Mouse (Mus musculus) adrenal gland, adult 2 months (tissue): ENCODE data around the gene 2010111I01Rik. TPM values are rescaled to one million over a fixed set of nuclear protein-coding genes. Genes with fewer than 3 reads are reported as not detected.
A peak's percentile ranks its signal among the peaks of the same experiment; 100 is the strongest.

Experiments used
- DNase-seq: peaks from one replicate; pipeline ENCODE4 v3.0.0; 2021
- polyA plus RNA-seq: library from polyadenylated mRNA; depleted of rRNA; stranded (reverse); fragments of >200 nt; gene quantifications from 2 replicates; pipeline ENCODE4 v1.2.3, GENCODE M21; 2012
- total RNA-seq, 2 experiments: library from RNA; stranded (reverse); gene quantifications; 2 replicates each; pipeline ENCODE4 v1.2.3; 2021

The 2010111I01Rik gene
- total and polyA plus RNA-seq, 3 experiments = 39.9 to 99.2 (median 62.1) TPM

GRCm38 (mm10) chr13:63261676-63262075, 297.0 kb downstream of the 2010111I01Rik start:
- DNase-seq = no peak

DNA sequence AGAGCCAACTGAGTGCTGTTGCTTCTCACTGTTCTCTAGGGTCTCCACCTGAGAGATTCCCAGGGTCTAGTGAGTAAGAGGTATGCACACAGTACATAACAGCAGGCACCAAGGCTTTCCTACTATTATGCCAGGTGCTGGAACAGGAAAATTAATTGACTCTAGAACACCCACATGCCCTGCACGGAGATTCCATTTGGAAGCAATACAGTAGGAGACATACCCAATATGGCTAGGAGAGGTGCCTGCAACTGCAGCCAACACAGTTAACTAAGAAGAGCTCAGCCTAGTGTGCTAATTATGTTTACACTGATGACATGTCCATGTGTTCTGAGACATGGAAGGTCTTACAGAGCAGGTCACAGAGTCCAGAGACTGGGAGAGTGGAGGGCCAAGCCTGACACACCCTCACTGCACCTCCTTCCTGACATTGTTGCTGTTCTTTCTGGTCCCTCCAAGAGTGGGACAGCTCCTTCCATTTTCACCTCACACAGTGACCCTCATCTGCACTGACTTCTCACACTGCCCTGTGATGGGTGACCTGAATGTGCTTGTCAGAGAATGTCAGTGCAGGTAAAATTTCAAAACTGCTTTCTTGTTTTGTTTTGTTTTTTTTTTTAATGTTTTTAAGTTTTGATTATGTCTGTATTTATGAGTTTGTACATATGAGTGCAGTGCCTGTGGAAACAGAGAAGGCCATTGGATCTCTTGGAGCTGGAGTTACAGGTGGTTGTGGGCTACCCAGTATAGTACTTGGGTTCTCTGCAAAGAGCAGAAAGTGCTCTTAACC, 297.7 kb downstream of the 2010111I01Rik start:
- DNase-seq = no peak

DNA sequence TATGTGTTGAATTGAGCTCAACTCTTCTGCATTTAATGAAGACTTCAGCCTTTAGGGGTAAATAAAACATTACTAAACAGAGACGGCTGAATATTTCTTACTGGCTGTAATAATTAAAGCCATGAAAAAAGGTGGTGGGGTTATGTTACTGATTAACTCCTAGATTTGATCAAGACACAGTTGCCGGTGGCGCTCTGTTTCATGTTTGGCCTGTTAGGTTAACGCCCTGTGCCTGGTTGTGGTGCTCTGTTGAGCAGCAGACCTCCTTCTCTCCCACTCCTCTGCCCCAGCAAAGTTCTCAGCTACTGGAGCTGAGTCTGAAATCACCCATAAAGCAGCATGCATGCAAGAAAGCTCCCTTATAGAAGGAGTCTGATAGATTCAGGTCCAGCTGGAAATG, 303.7 kb downstream of the 2010111I01Rik start:
- peak; percentile 3 for DNase-seq

- no peak for DNase-seq
Observed at GRCm38 (mm10) chr13:63268776-63269175, 304.1 kb downstream of the 2010111I01Rik start.

- DNase-seq = peak; percentile 10
Observed at GRCm38 (mm10) chr13:63270191-63270590, 305.5 kb downstream of the 2010111I01Rik start.

- no peak for DNase-seq
Observed at GRCm38 (mm10) chr13:63272017-63272601, 307.4 kb downstream of the 2010111I01Rik start.

DNA sequence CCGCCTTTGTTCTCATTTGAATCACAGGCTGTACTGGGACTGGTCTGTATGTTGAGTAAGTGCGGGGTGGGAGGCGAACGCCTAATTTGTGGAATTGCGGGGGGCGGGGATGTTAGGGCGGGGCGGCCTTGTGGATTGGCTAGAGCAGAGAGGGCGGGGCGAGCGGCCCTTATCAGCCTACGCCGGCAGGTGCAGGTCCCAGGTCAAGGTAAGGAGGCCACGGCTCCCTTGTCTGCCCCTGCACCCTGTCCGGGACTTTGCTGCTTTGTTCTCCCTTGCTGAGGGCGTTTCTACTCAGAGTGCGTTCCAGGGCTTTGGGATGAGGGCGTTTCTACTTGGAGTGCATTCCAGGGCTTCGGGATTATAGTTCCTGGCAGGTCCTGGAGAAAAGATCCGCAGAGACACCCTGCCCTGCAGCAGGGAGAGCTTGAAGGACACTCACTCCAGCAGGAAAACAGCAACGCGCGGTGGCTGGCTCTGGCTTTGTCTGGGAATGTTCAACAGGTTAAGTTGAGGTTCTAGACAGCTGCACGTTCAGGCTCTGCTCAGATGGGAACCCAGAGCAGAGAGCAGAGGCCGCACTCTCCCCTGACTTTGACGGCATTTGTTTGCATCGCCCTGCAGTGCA, 308.0 kb downstream of the 2010111I01Rik start:
- DNase-seq = peak; percentile 87

- DNase-seq = peak; percentile 45
Observed at GRCm38 (mm10) chr13:63273859-63274258, 309.2 kb downstream of the 2010111I01Rik start.

GRCm38 (mm10) chr13:63274488-63275166, 309.9 kb downstream of the 2010111I01Rik start:
- DNase-seq = peak; percentile 24

DNA sequence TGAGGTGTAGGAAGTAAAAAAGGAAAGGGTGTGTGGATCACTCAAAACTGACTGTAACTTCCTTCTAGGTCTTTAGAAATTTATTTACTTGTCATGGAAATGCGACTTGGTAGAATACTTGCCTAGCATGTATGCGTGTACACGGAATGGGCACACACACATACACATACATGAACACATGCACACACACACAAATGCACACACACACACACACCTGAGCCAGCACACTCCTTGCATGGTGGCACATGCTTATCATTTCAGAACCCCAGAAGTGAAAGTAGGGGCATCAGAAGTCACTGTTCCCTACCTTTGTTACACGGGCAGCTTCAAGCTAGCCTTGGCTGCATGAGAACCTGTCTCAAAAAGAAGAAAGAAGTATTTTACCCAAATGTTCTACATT, 311.7 kb downstream of the 2010111I01Rik start:
- peak; percentile 7 for DNase-seq

GRCm38 (mm10) chr13:63277316-63277715, 312.6 kb downstream of the 2010111I01Rik start:
- peak; percentile 4 for DNase-seq

- peak; percentile 58 for DNase-seq
Observed at GRCm38 (mm10) chr13:63278141-63278631, 313.5 kb downstream of the 2010111I01Rik start.

- DNase-seq = peak; percentile 84
Observed at GRCm38 (mm10) chr13:63278796-63279475, 314.2 kb downstream of the 2010111I01Rik start.

- no peak for DNase-seq
Observed at GRCm38 (mm10) chr13:63279807-63280206, 315.1 kb downstream of the 2010111I01Rik start.

DNA sequence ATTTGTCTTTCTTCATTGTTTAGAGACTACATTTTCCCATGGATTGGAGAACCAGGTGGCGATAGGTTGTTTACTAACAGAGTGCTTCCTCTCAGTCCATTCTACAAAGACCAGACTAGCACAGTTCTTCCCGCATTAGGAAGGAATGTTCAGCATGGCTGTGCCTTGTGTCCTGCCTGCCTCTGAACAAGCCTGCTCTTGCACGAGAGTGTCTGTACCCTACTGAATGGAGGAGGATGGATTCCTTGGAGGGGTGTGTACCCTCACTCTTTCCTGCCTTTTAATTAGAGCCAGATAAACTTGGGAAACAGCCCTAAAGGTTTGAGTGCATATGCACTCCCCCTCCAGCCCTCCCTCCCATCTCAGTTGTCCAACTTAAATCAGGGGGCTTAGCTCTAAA, 315.7 kb downstream of the 2010111I01Rik start:
- DNase-seq = no peak

GRCm38 (mm10) chr13:63281206-63281605, 316.5 kb downstream of the 2010111I01Rik start:
- no peak for DNase-seq

GRCm38 (mm10) chr13:63283236-63283635, 318.5 kb downstream of the 2010111I01Rik start:
- no peak for DNase-seq

DNA sequence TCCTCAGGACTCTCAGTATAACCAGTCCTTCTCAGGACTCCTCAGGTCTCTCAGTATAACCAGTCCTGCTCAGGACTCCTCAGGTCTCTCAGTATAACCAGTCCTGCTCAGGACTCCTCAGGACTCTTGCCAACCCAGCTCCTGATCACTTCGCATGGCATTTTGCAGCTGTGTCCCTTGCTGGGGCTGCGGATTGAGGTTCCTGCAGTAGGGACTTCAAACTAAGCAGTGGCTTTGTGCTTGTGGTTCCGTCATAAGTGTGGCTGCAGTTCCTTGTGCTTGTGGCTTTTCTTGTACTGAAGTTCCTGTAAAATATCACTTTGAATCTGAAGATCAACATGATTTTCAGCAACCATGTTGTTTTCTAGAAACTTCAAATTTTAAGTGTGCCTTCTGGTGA, 320.1 kb downstream of the 2010111I01Rik start:
- no peak for DNase-seq

DNA sequence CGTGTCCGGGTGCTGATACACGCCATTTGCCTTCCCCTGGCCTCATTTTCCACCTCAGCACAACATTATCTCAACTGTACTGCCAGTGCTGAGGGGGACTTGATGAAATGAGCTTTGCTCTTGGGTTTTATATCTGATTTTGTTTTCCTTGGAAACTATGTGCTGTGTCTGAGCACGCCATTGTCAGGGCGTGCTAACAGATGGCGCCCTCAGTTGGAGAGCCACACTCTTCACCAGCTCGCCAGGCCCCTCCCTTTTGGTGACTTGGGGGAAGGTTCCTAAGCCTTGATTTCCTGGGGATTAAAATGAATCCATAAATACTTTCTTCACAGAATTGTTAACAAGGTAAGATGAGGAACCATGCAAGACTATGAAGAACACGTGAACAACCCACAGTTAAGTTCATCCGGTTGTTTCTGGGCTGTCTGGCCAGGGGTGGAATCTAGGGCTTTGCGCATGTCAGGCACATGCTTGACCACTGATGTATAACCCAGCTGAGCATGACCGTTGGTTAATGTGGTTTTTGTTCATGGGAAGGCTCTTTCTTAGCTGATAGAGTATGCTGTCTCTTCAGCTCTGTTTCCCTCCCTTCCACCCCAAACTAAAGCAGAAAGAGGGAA, 321.9 kb downstream of the 2010111I01Rik start:
- DNase-seq = peak; percentile 14

DNA sequence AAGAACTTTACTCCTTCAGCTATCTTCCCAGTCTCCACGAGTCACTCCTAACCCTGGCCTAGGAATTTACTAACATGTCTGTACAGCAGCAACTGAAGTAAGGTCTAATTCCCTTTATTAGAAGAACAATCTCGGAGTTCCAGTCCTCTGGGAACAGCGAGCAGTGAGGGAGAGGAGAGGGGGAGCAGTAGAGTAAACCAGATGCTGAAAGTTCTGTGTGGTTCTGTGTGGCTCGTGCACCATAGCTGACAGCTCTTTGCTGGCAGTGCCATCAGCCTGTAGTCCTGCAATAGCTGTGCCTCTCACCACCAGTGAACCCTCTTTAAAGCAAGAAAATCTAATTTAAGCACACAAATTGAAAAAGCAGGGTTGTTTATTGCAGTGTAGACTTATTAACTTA, 324.5 kb downstream of the 2010111I01Rik start:
- no peak for DNase-seq

- DNase-seq = no peak
Observed at GRCm38 (mm10) chr13:63289687-63290086, 325.0 kb downstream of the 2010111I01Rik start.
